ENCODE assay signal across 23 mouse cellular contexts in the genomic region with DNA sequence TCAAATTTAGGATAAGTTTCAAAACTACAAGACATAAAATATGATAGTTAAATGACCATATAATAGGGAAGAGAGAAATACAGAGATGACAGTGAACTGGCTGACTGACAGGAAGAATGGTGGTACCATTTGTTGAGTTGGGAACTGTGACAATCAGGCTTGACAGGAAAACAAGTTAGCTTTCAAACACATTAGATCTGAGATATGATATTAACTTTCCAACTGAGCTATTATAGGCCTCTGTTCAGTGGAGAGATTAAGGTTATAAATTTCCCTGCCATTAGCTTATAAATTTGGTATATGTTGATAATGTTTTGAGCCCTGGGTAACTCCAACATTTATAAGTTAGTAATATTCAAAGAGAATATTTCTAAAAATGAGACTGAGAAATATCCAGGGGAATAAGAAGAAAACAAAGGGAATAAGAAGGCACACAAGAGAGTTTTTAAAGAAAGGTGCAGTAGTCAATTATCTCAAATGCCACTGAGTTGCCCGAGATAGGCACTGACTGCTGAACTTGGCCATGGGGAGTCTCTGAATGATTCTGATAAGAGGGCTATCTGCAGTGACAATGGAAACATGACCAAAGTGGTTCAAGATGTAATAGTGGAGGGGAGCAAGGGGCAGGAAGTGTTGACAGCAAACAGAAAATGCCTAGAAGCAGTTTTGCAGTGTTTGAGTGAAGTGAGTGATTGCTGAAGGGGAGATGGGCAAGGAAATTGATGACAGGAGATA.
DNase-seq lines count a peak whose midpoint lies in the region; ATAC-seq and TF ChIP-seq lines count a peak whose summit lies in the region.
"Had no signal": no experiment of that assay in that cellular context is flagged by ENCODE, and none has a peak within 500 bp of the region (broad histone marks: within the 10 kb centered on the region; RNA-seq: fewer than 3 reads in every experiment).

No protein-coding gene starts in this region.

- H3K4me3 ChIP-seq in G1E (ENCODE audit: low read depth, low read length): no peak overlapping the region
- no peak overlapping the region for H3K4me3 ChIP-seq in liver, embryonic 11.5 days (ENCODE audit: low read depth, low read length)
- no peak overlapping the region for H3K4me3 ChIP-seq in liver, embryonic 16.5 days (ENCODE audit: low read depth, low read length)
- H3K4me3 ChIP-seq in embryonic facial prominence, embryonic 10.5 days: no peak overlapping the region
- H3K4me3 ChIP-seq in hindbrain, embryonic 10.5 days: no peak overlapping the region
- H3K4me3 ChIP-seq: forebrain, embryonic 13.5 days; heart, embryonic 15.5 days; hindbrain, embryonic 13.5 days; midbrain, embryonic 12.5 days had no signal

- peak overlapping the region; percentile 37 for H3K4me2 ChIP-seq in liver, embryonic 11.5 days
- peak overlapping the region; percentile 11; the same call in 1 of the 2 replicates for H3K4me2 ChIP-seq in liver, embryonic 16.5 days (ENCODE audit: low read depth, low read length)
- H3K4me2 ChIP-seq: forebrain, embryonic 13.5 days; heart, embryonic 15.5 days; hindbrain, embryonic 13.5 days; lung, embryonic 14.5 days; midbrain, embryonic 12.5 days had no signal

- DNase-seq in G1E (ENCODE audit: low spot score): peak; percentile 49
- peak; percentile 65 for DNase-seq in c-Kit-positive CD71-positive TER-119-positive erythroid progenitor cells, embryonic 14.5 days (ENCODE audit: low spot score)
- no peak for DNase-seq in liver, embryonic 11.5 days (ENCODE audit: low spot score)
- no peak for DNase-seq in embryonic facial prominence, embryonic 10.5 days (ENCODE audit: low spot score)
- DNase-seq in hindbrain, embryonic 10.5 days (ENCODE audit: low spot score): no peak
- DNase-seq in neural tube, embryonic 10.5 days (ENCODE audit: extremely low spot score, low spot score): no peak
- no peak for DNase-seq in urinary bladder, adult 2 months (ENCODE audit: low spot score)
- DNase-seq: adrenal gland, postnatal 14 days; cerebellum, adult 9-10 months; cerebellum, postnatal 36 days; gastrocnemius, postnatal 10 days; heart, postnatal 36 days; kidney, adult 11 months; kidney, postnatal 25 days; left cerebral cortex, postnatal 4 days; lung, embryonic 14.5 days; lung, postnatal 14 days had no signal

- peaks cover 24% of the 10 kb centered on the region for H3K4me1 ChIP-seq in G1E (ENCODE audit: insufficient read depth, low read depth, low read length)
- peaks cover 12% of the 10 kb centered on the region for H3K4me1 ChIP-seq in liver, embryonic 11.5 days (replicated peaks; ENCODE audit: control insufficient read depth, insufficient read depth, low read length)
- no peaks in the 10 kb centered on the region; the same call in none of the 2 replicates for H3K4me1 ChIP-seq in liver, embryonic 16.5 days (ENCODE audit: control insufficient read depth, low read depth, low read length)
- no peaks in the 10 kb centered on the region for H3K4me1 ChIP-seq in embryonic facial prominence, embryonic 10.5 days
- H3K4me1 ChIP-seq in hindbrain, embryonic 10.5 days (replicated peaks): no peaks in the 10 kb centered on the region
- H3K4me1 ChIP-seq: forebrain, embryonic 13.5 days; heart, embryonic 15.5 days; hindbrain, embryonic 13.5 days; midbrain, embryonic 12.5 days had no signal

- H3K36me3 ChIP-seq in G1E (replicated peaks): no peaks in the 10 kb centered on the region
- H3K36me3 ChIP-seq in liver, embryonic 11.5 days (ENCODE audit: control insufficient read depth, insufficient read depth, low read length): no peaks in the 10 kb centered on the region
- H3K36me3 ChIP-seq in liver, embryonic 16.5 days (ENCODE audit: control insufficient read depth, insufficient read depth): no peaks in the 10 kb centered on the region
- H3K36me3 ChIP-seq in embryonic facial prominence, embryonic 10.5 days (replicated peaks): no peaks in the 10 kb centered on the region
- H3K36me3 ChIP-seq in hindbrain, embryonic 10.5 days: no peaks in the 10 kb centered on the region
- H3K36me3 ChIP-seq: heart, embryonic 15.5 days; hindbrain, embryonic 13.5 days; midbrain, embryonic 12.5 days had no signal

- peak; percentile 98 for ATAC-seq in G1E (ENCODE audit: extremely low read depth, insufficient number of reproducible peaks, low FRiP score, poor library complexity, severe bottlenecking)
- peak; percentile 99 for ATAC-seq in liver, embryonic 11.5 days (replicated peaks; ENCODE audit: low FRiP score)
- ATAC-seq in liver, embryonic 16.5 days (ENCODE audit: low read depth): peak; percentile 95
- ATAC-seq: forebrain, embryonic 13.5 days had no signal

- no peak overlapping the region for H3K9ac ChIP-seq in liver, embryonic 11.5 days (ENCODE audit: low read depth, low read length)
- H3K9ac ChIP-seq in liver, embryonic 16.5 days (ENCODE audit: low read depth, low read length): no peak overlapping the region
- H3K9ac ChIP-seq: forebrain, embryonic 13.5 days; heart, embryonic 15.5 days; hindbrain, embryonic 13.5 days; lung, embryonic 14.5 days; midbrain, embryonic 12.5 days had no signal

- H3K9me3 ChIP-seq in G1E (replicated peaks): no peaks in the 10 kb centered on the region
- H3K9me3 ChIP-seq in liver, embryonic 11.5 days (ENCODE audit: control insufficient read depth, low read length): no peaks in the 10 kb centered on the region
- H3K9me3 ChIP-seq in liver, embryonic 16.5 days (replicated peaks; ENCODE audit: control insufficient read depth, low read length): no peaks in the 10 kb centered on the region
- no peaks in the 10 kb centered on the region for H3K9me3 ChIP-seq in embryonic facial prominence, embryonic 10.5 days
- no peaks in the 10 kb centered on the region for H3K9me3 ChIP-seq in hindbrain, embryonic 10.5 days
- H3K9me3 ChIP-seq: forebrain, embryonic 13.5 days; heart, embryonic 15.5 days; hindbrain, embryonic 13.5 days; midbrain, embryonic 12.5 days had no signal

- H3K27ac ChIP-seq in liver, embryonic 11.5 days (ENCODE audit: low read depth, low read length): peak overlapping the region; percentile 58; the same call in 1 of the 2 replicates
- H3K27ac ChIP-seq in liver, embryonic 16.5 days (ENCODE audit: low read length): no peak overlapping the region
- H3K27ac ChIP-seq in embryonic facial prominence, embryonic 10.5 days (replicated peaks): no peak overlapping the region
- no peak overlapping the region for H3K27ac ChIP-seq in hindbrain, embryonic 10.5 days
- H3K27ac ChIP-seq: forebrain, embryonic 13.5 days; heart, embryonic 15.5 days; hindbrain, embryonic 13.5 days; midbrain, embryonic 12.5 days had no signal

- no peaks in the 10 kb centered on the region for H3K27me3 ChIP-seq in G1E (ENCODE audit: insufficient read depth, low read length)
- no peaks in the 10 kb centered on the region for H3K27me3 ChIP-seq in liver, embryonic 11.5 days (replicated peaks; ENCODE audit: control insufficient read depth, insufficient read depth, low read length)
- H3K27me3 ChIP-seq in liver, embryonic 16.5 days (ENCODE audit: control insufficient read depth, insufficient read depth, low read depth, low read length): no peaks in the 10 kb centered on the region
- no peaks in the 10 kb centered on the region for H3K27me3 ChIP-seq in embryonic facial prominence, embryonic 10.5 days (replicated peaks; ENCODE audit: low read depth, poor library complexity, severe bottlenecking)
- no peaks in the 10 kb centered on the region for H3K27me3 ChIP-seq in hindbrain, embryonic 10.5 days (ENCODE audit: insufficient read depth, poor library complexity, severe bottlenecking)
- H3K27me3 ChIP-seq: CH12.LX; forebrain, embryonic 13.5 days; heart, embryonic 15.5 days; hindbrain, embryonic 13.5 days; midbrain, embryonic 12.5 days had no signal

- WGBS in liver, embryonic 11.5 days: 32% methylated on average over 1 of the region's 1 CpGs
- 22% methylated on average over 1 of the region's 1 CpGs for WGBS in liver, embryonic 16.5 days (ENCODE audit: insufficient replicate concordance)
- 76% methylated on average over 1 of the region's 1 CpGs for WGBS in embryonic facial prominence, embryonic 10.5 days
- 84% methylated on average over 1 of the region's 1 CpGs for WGBS in hindbrain, embryonic 10.5 days

- no peak for TF ChIP-seq CTCF in G1E (IDR thresholded peaks at IDR 0.05; ENCODE audit: low read depth, low read length)

Comparison
In these comparisons a context has a peak if more than half of its experiments do, and no peak if none do; other contexts are left out.
1. DNase-seq: peak in G1E (single experiment) and c-Kit-positive CD71-positive TER-119-positive erythroid progenitor cells, embryonic 14.5 days (single experiment); none in liver, embryonic 11.5 days (single experiment), embryonic facial prominence, embryonic 10.5 days (single experiment), hindbrain, embryonic 10.5 days (single experiment), neural tube, embryonic 10.5 days (single experiment) and urinary bladder, adult 2 months (single experiment).
2. Peak in every context shown above with its lines, with median percentiles within 50 percentile points of each other: ATAC-seq.